Mouse (Mus musculus): ENCODE measurements around the gene Kntc1. TPM values are rescaled to one million over a fixed set of nuclear protein-coding genes. Genes with fewer than 3 reads are reported as not detected.
"Not testable (repeated sequence)": the region's sequence is repeated elsewhere in the genome, so short reads cannot be mapped to it uniquely, and the experiment has no call there.

The Kntc1 gene
- polyA plus RNA-seq, 1 experiment from 2014 or later: 27.0 TPM

GRCm38 (mm10) chr5:123748339-123749064 is 1.0 kb upstream of the Kntc1 start:
- H3K27ac ChIP-seq: peak overlapping the region; percentile 97
- peak overlapping the region; percentile 87 for H3K4me3 ChIP-seq
- H3K27me3 ChIP-seq (ENCODE audit: insufficient read depth, poor library complexity, severe bottlenecking): no peaks in the 10 kb centered on the region
- H3K36me3 ChIP-seq: peaks cover 19% of the 10 kb centered on the region
- peak; percentile 76 for DNase-seq (ENCODE audit: low spot score)
- 1% methylated on average over 18 of the region's 18 CpGs for WGBS
- peaks cover 24% of the 10 kb centered on the region for H3K4me1 ChIP-seq
- H3K9me3 ChIP-seq: no peaks in the 10 kb centered on the region

- no peaks in the 10 kb centered on the region for H3K9me3 ChIP-seq
- no peak overlapping the region for H3K4me3 ChIP-seq
- peaks cover 84% of the 10 kb centered on the region for H3K36me3 ChIP-seq
- no peaks in the 10 kb centered on the region for H3K4me1 ChIP-seq
- no peak overlapping the region for H3K27ac ChIP-seq
- DNase-seq (ENCODE audit: low spot score): no peak
- no peaks in the 10 kb centered on the region for H3K27me3 ChIP-seq (ENCODE audit: insufficient read depth, poor library complexity, severe bottlenecking)
- 90% methylated on average over 11 of the region's 11 CpGs for WGBS
These were observed 16.0 kb downstream of the Kntc1 start for GRCm38 (mm10) chr5:123765506-123765905.

GRCm38 (mm10) chr5:123766455-123766854 is 16.9 kb downstream of the Kntc1 start:
- 96% methylated on average over 11 of the region's 11 CpGs for WGBS
- not testable (repeated sequence) for H3K4me1 ChIP-seq; H3K9me3 ChIP-seq; DNase-seq (ENCODE audit: low spot score); H3K27ac ChIP-seq; H3K4me3 ChIP-seq; H3K27me3 ChIP-seq (ENCODE audit: insufficient read depth, poor library complexity, severe bottlenecking)
- H3K36me3 ChIP-seq: peaks cover 87% of the 10 kb centered on the region

GRCm38 (mm10) chr5:123773441-123773840 is 23.9 kb downstream of the Kntc1 start:
- 89% methylated on average over 9 of the region's 9 CpGs for WGBS
- Histone ChIP-seq H3K36me3 (peaks cover 84% of the 10 kb centered on the region), H3K9me3 (no peaks in the 10 kb centered on the region), H3K4me1 (no peaks in the 10 kb centered on the region), H3K27ac (no peak overlapping the region), H3K27me3 (ENCODE audit: insufficient read depth, poor library complexity, severe bottlenecking) (no peaks in the 10 kb centered on the region), H3K4me3 (no peak overlapping the region)
- no peak for DNase-seq (ENCODE audit: low spot score)

GRCm38 (mm10) chr5:123780716-123781115 is 31.2 kb downstream of the Kntc1 start:
- WGBS: 89% methylated on average over 8 of the region's 8 CpGs
- no peak overlapping the region for H3K4me3 ChIP-seq
- peaks cover 89% of the 10 kb centered on the region for H3K36me3 ChIP-seq
- H3K27me3 ChIP-seq (ENCODE audit: insufficient read depth, poor library complexity, severe bottlenecking): no peaks in the 10 kb centered on the region
- no peak for DNase-seq (ENCODE audit: low spot score)
- no peaks in the 10 kb centered on the region for H3K4me1 ChIP-seq
- H3K9me3 ChIP-seq: no peaks in the 10 kb centered on the region
- no peak overlapping the region for H3K27ac ChIP-seq

GRCm38 (mm10) chr5:123781864-123782263 is 32.3 kb downstream of the Kntc1 start:
- 91% methylated on average over 4 of the region's 4 CpGs for whole genome bisulfite sequencing
- no peak for DNase-seq (ENCODE audit: low spot score)

GRCm38 (mm10) chr5:123788976-123789375 is 39.5 kb downstream of the Kntc1 start:
- Histone ChIP-seq H3K4me1 (no peaks in the 10 kb centered on the region), H3K4me3 (no peak overlapping the region), H3K27me3 (ENCODE audit: insufficient read depth, poor library complexity, severe bottlenecking) (no peaks in the 10 kb centered on the region), H3K27ac (no peak overlapping the region), H3K36me3 (peaks cover 90% of the 10 kb centered on the region), H3K9me3 (no peaks in the 10 kb centered on the region)
- 90% methylated on average over 7 of the region's 7 CpGs for WGBS
- no peak for DNase-seq (ENCODE audit: low spot score)

More at GRCm38 (mm10) chr5:123781864-123782263, 32.3 kb downstream of the Kntc1 start:
- Histone ChIP-seq H3K4me1 (no peaks in the 10 kb centered on the region), H3K9me3 (no peaks in the 10 kb centered on the region), H3K4me3 (no peak overlapping the region), H3K36me3 (peaks cover 88% of the 10 kb centered on the region), H3K27me3 (ENCODE audit: insufficient read depth, poor library complexity, severe bottlenecking) (no peaks in the 10 kb centered on the region), H3K27ac (no peak overlapping the region)

- WGBS: 83% methylated on average over 2 of the region's 2 CpGs
- H3K4me3 ChIP-seq: no peak overlapping the region
- no peaks in the 10 kb centered on the region for H3K9me3 ChIP-seq
- H3K27ac ChIP-seq: no peak overlapping the region
- H3K27me3 ChIP-seq (ENCODE audit: insufficient read depth, poor library complexity, severe bottlenecking): no peaks in the 10 kb centered on the region
- DNase-seq (ENCODE audit: low spot score): no peak
- no peaks in the 10 kb centered on the region for H3K4me1 ChIP-seq
- peaks cover 95% of the 10 kb centered on the region for H3K36me3 ChIP-seq
These were observed 43.6 kb downstream of the Kntc1 start for GRCm38 (mm10) chr5:123793081-123793480.

GRCm38 (mm10) chr5:123806334-123806733 is 56.8 kb downstream of the Kntc1 start:
- WGBS: 93% methylated on average over 11 of the region's 11 CpGs
- DNase-seq (ENCODE audit: low spot score): no peak
- Histone ChIP-seq H3K9me3 (no peaks in the 10 kb centered on the region), H3K4me1 (no peaks in the 10 kb centered on the region), H3K36me3 (peaks cover 82% of the 10 kb centered on the region), H3K4me3 (no peak overlapping the region), H3K27me3 (ENCODE audit: insufficient read depth, poor library complexity, severe bottlenecking) (no peaks in the 10 kb centered on the region), H3K27ac (no peak overlapping the region)

GRCm38 (mm10) chr5:123808541-123808940 is 59.0 kb downstream of the Kntc1 start:
- H3K36me3 ChIP-seq: peaks cover 80% of the 10 kb centered on the region
- 84% methylated on average over 5 of the region's 5 CpGs for WGBS
- no peak for DNase-seq (ENCODE audit: low spot score)
- no peaks in the 10 kb centered on the region for H3K27me3 ChIP-seq (ENCODE audit: insufficient read depth, poor library complexity, severe bottlenecking)
- H3K4me1 ChIP-seq: no peaks in the 10 kb centered on the region
- H3K4me3 ChIP-seq: no peak overlapping the region
- no peaks in the 10 kb centered on the region for H3K9me3 ChIP-seq
- no peak overlapping the region for H3K27ac ChIP-seq

GRCm38 (mm10) chr5:123809156-123809555 is 59.6 kb downstream of the Kntc1 start:
- no peak for DNase-seq (ENCODE audit: low spot score)
- WGBS: 92% methylated on average over 13 of the region's 13 CpGs
- H3K4me3 ChIP-seq: no peak overlapping the region
- H3K36me3 ChIP-seq: peaks cover 80% of the 10 kb centered on the region
- no peak overlapping the region for H3K27ac ChIP-seq
- no peaks in the 10 kb centered on the region for H3K4me1 ChIP-seq
- H3K27me3 ChIP-seq (ENCODE audit: insufficient read depth, poor library complexity, severe bottlenecking): no peaks in the 10 kb centered on the region
- no peaks in the 10 kb centered on the region for H3K9me3 ChIP-seq

- Histone ChIP-seq H3K27me3 (ENCODE audit: insufficient read depth, poor library complexity, severe bottlenecking) (no peaks in the 10 kb centered on the region), H3K4me1 (no peaks in the 10 kb centered on the region), H3K27ac (no peak overlapping the region), H3K4me3 (no peak overlapping the region), H3K9me3 (no peaks in the 10 kb centered on the region), H3K36me3 (peaks cover 87% of the 10 kb centered on the region)
- 89% methylated on average over 7 of the region's 7 CpGs for WGBS
- DNase-seq (ENCODE audit: low spot score): no peak
These were observed 67.4 kb downstream of the Kntc1 start for GRCm38 (mm10) chr5:123816891-123817290.

GRCm38 (mm10) chr5:123818941-123819577 is 69.5 kb downstream of the Kntc1 start:
- no peaks in the 10 kb centered on the region for H3K27me3 ChIP-seq (ENCODE audit: insufficient read depth, poor library complexity, severe bottlenecking)
- peaks cover 80% of the 10 kb centered on the region for H3K36me3 ChIP-seq
- no peak overlapping the region for H3K27ac ChIP-seq
- 94% methylated on average over 19 of the region's 19 CpGs for WGBS
- no peak overlapping the region for H3K4me3 ChIP-seq
- H3K9me3 ChIP-seq: no peaks in the 10 kb centered on the region
- DNase-seq (ENCODE audit: low spot score): no peak
- H3K4me1 ChIP-seq: no peaks in the 10 kb centered on the region

Data from heart, embryonic 10.5 days (tissue).